ENCODE assay signal across 8 mouse cellular contexts in the genomic region with DNA sequence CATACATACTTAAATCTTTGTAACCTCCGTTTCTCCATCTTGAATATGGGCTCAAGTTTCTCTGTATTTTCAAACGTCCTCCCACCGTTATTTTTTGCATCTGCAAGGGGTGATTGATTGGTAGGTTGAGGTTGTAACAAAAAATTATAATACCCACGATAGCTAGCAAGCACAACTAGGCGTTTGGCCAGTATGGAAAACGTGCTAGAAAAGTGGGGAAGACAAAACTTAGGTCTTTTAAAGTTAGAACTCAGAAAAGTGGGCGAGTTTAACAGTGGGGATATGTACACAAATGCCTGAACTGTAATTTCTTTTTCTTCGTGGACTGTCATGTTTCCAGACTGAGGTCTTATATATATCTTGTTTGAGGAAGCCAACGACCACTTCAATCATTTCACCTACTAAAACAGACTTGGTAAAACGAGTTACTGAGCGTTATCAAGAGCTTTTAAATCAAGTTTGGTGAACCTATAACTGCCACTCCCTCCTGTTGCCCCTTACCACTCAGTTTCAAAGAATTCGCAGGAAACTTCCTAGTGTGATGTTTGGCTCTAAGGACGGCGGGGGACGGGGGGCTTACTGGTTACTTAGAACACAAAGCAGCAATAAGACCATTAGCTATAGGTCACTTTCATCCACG. TPM values are rescaled to one million over a fixed set of nuclear protein-coding genes. Genes with fewer than 3 reads are reported as not detected.
A peak's percentile ranks its signal among the peaks of the same experiment; 100 is the strongest.
DNase-seq lines count a peak whose midpoint lies in the region; ATAC-seq and TF ChIP-seq lines count a peak whose summit lies in the region.

No protein-coding gene starts in this region.

- H3K36me3 ChIP-seq in CH12.LX (replicated peaks in 1 of 2; ENCODE audit: control insufficient read depth in 1 of 2, insufficient read depth in 1 of 2, low read length in 1 of 2), result peaks cover 16 to 35% of the 10 kb centered on the region in 2 experiments
- H3K36me3 ChIP-seq in forebrain, embryonic 15.5 days, result no peaks in the 10 kb centered on the region
- H3K36me3 ChIP-seq in liver, embryonic 15.5 days (replicated peaks), result peaks cover 13% of the 10 kb centered on the region

- no peaks in the 10 kb centered on the region for H3K9me3 ChIP-seq in CH12.LX (replicated peaks; ENCODE audit: low read length)
- no peaks in the 10 kb centered on the region for H3K9me3 ChIP-seq in forebrain, embryonic 15.5 days
- no peaks in the 10 kb centered on the region for H3K9me3 ChIP-seq in liver, embryonic 15.5 days (replicated peaks)

- TF ChIP-seq EP300 in CH12.LX (IDR thresholded peaks at IDR 0.05; ENCODE audit: low read length), result no peak

- H3K4me1 ChIP-seq in CH12.LX (ENCODE audit: control insufficient read depth in 1 of 2, insufficient read depth in 2 of 2), result peaks cover 4 to 38% of the 10 kb centered on the region in 2 experiments; a peak in 3 of 4 replicates
- peaks cover 18% of the 10 kb centered on the region for H3K4me1 ChIP-seq in forebrain, embryonic 15.5 days
- H3K4me1 ChIP-seq in liver, embryonic 15.5 days (replicated peaks), result peaks cover 30% of the 10 kb centered on the region

- peaks cover 38% of the 10 kb centered on the region for H3K79me2 ChIP-seq in CH12.LX (replicated peaks; ENCODE audit: control insufficient read depth, extremely low read depth, insufficient read depth, poor library complexity, severe bottlenecking)

- peak; percentile 46 for DNase-seq in heart, adult 11 months
- no peak for DNase-seq in heart, postnatal 25 days (ENCODE audit: low spot score)
- no peak for DNase-seq in CH12.LX (ENCODE audit: extremely low read depth)
- DNase-seq in layer of hippocampus, postnatal 25 days (ENCODE audit: extremely low spot score in 1 of 2, low spot score in 1 of 2), result no peak
- no peak for DNase-seq in frontal cortex, postnatal 25 days (ENCODE audit: low spot score in 2 of 2)
- no peak for DNase-seq in left cerebral cortex, postnatal 36 days (ENCODE audit: low spot score in 2 of 2)

- no peak for TF ChIP-seq POLR2A in CH12.LX (IDR thresholded peaks at IDR 0.05; ENCODE audit: low read depth, low read length)

- intact Hi-C loops in heart, postnatal 25 days (cut with DNase I), result no loop called here
- intact Hi-C loops in left cerebral cortex, postnatal 36 days (cut with DNase I), result loop anchor here (1.0 kb wide), 1 partner anchor 105 kb away; the partner anchor contains the start of genes Elf1 and Wbp4

- peak overlapping the region; percentile 71 to 87 (median 82) for H3K4me3 ChIP-seq in CH12.LX (replicated peaks in 1 of 3; ENCODE audit: low read depth in 2 of 3, low read length in 2 of 3, poor library complexity in 1 of 3)
- peak overlapping the region; percentile 59 for H3K4me3 ChIP-seq in forebrain, embryonic 15.5 days
- H3K4me3 ChIP-seq in liver, embryonic 15.5 days (replicated peaks), result peak overlapping the region; percentile 76

- peak overlapping the region; percentile 35; the same call in 1 of the 2 replicates for H3K27ac ChIP-seq in CH12.LX (ENCODE audit: insufficient read depth, low read depth)
- peak overlapping the region; percentile 98 for H3K27ac ChIP-seq in forebrain, embryonic 15.5 days (replicated peaks)
- H3K27ac ChIP-seq in liver, embryonic 15.5 days (replicated peaks), result peak overlapping the region; percentile 92

- peak overlapping the region; percentile 97 for H3K4me2 ChIP-seq in CH12.LX (ENCODE audit: insufficient read depth, low read depth, poor library complexity, severe bottlenecking)
- peak overlapping the region; percentile 88 for H3K4me2 ChIP-seq in forebrain, embryonic 15.5 days (replicated peaks)
- peak overlapping the region; percentile 85 for H3K4me2 ChIP-seq in liver, embryonic 15.5 days

- TF ChIP-seq CTCF in CH12.LX (conservative IDR thresholded peaks at IDR 0.05 in 1 of 2, IDR thresholded peaks at IDR 0.05 in 1 of 2; ENCODE audit: low read depth in 2 of 2, low read length in 2 of 2), result no peak

- in situ Hi-C loops in CH12.LX (cut with MboI; ENCODE audit: low pct_ligation_motif_present, low pct_unique_long_range_greater_than_20kb, low sequenced_read_pairs), result no loop called here

- no peak for ATAC-seq in forebrain, embryonic 15.5 days (replicated peaks)
- no peak for ATAC-seq in liver, embryonic 15.5 days (ENCODE audit: insufficient read depth)

- H3K9ac ChIP-seq in CH12.LX (ENCODE audit: insufficient read depth, low read depth), result peak overlapping the region; percentile 95
- peak overlapping the region; percentile 63 for H3K9ac ChIP-seq in forebrain, embryonic 15.5 days (replicated peaks)
- H3K9ac ChIP-seq in liver, embryonic 15.5 days, result peak overlapping the region; percentile 69

- 41% methylated on average over 16 of the region's 16 CpGs for WGBS in forebrain, embryonic 15.5 days
- WGBS in liver, embryonic 15.5 days (ENCODE audit: insufficient replicate concordance), result 24% methylated on average over 16 of the region's 16 CpGs

- TF ChIP-seq RAD21 in CH12.LX (IDR thresholded peaks at IDR 0.05; ENCODE audit: low read depth, low read length), result no peak

- dilution Hi-C loops in CH12.LX (cut with MboI; ENCODE audit: extremely low pct_ligation_motif_present, extremely low pct_unique_long_range_greater_than_20kb, low sequenced_read_pairs), result no loop called here

- H3K27me3 ChIP-seq in CH12.LX (replicated peaks), result no peaks in the 10 kb centered on the region
- no peaks in the 10 kb centered on the region for H3K27me3 ChIP-seq in forebrain, embryonic 15.5 days
- no peaks in the 10 kb centered on the region for H3K27me3 ChIP-seq in liver, embryonic 15.5 days

TF ChIP-seq in CH12.LX, 34 proteins besides CTCF, POLR2A, EP300 and RAD21:
- TF ChIP-seq ZC3H11A (IDR thresholded peaks at IDR 0.05; ENCODE audit: low read depth, low read length), result no peak
- peak; percentile 85; the same call in 1 of the 2 replicates for TF ChIP-seq CHD1 (IDR thresholded peaks at IDR 0.05; ENCODE audit: low read depth, low read length)

RNA-seq across cellular contexts. Expression of gene Sugt1, which starts 0.9 kb away (rescaled TPM):
- 10 to 100 TPM; 65.5 to 75.5 TPM for total RNA-seq in heart, postnatal 25 days (2021)
- total RNA-seq in CH12.LX (2012; rRNA removed), result 91.9 and 103 TPM in 2 replicates
- total RNA-seq in CH12.LX (2014; rRNA removed), result 114 and 141 TPM in 2 replicates
- 118 and 153 TPM in 2 replicates for polyA plus RNA-seq in CH12.LX (2012; ENCODE audit: insufficient read length, low read depth)
- 116 and 122 TPM in 2 replicates for polyA plus RNA-seq in forebrain, embryonic 15.5 days (2015; fragmentation: Nextera tagmentation; extraction: Ambion mirVana)
- polyA plus RNA-seq in liver, embryonic 15.5 days (2015; fragmentation: Nextera tagmentation; extraction: Ambion mirVana), result 31.6 and 34.0 TPM in 2 replicates
- 10 to 100 TPM; 90.0 to 91.4 TPM for total RNA-seq in layer of hippocampus, postnatal 25 days (2021)
- total RNA-seq in left cerebral cortex, postnatal 36 days (2021), result 10 to 100 TPM; 83.0 to 91.4 TPM

Comparison
In these comparisons a context has a peak if more than half of its experiments do, and no peak if none do; other contexts are left out.
1. H3K27ac ChIP-seq: peak in every context shown above with its lines; median percentile 98 in forebrain, embryonic 15.5 days; 92 in liver, embryonic 15.5 days; 35 in CH12.LX.